Mouse (Mus musculus) hindbrain, embryonic 14.5 days (tissue): ENCODE measurements around the gene Apopt1. TPM values are rescaled to one million over a fixed set of nuclear protein-coding genes. Genes with fewer than 3 reads are reported as not detected.
A peak's percentile ranks its signal among the peaks of the same experiment; 100 is the strongest.

ENCODE experiments used
- ATAC-seq: fragments of 200-750 bp; cut with Nextera tagmentation; 2 replicates; pipeline ENCODE4 v1.8.0; 2017; ENCODE audit warnings: moderate number of reproducible peaks, mild to moderate bottlenecking, moderate TSS enrichment, moderate library complexity; ENCODE audit not compliant: low FRiP score
- DNase-seq: peaks from one replicate; pipeline ENCODE4 v3.0.0-alpha.2; 2015; ENCODE audit warnings: low spot score
- H3K27ac ChIP-seq: fragments of 300-500 bp; sonication (generic); 2 replicates; pipeline ENCODE4 v1.5.1; 2014; ENCODE audit warnings: mild to moderate bottlenecking, moderate library complexity
- H3K27me3 ChIP-seq: fragments of 300-500 bp; sonication (generic); 2 replicates; pipeline ENCODE4 v1.6.1; 2014; ENCODE audit warnings: mild to moderate bottlenecking, low read length, mixed read lengths; ENCODE audit not compliant: control insufficient read depth, insufficient read depth
- H3K36me3 ChIP-seq: fragments of 300-500 bp; sonication (generic); replicated peaks from 2 replicates; pipeline ENCODE4 v1.6.1; 2014; ENCODE audit not compliant: control insufficient read depth, insufficient read depth
- H3K4me1 ChIP-seq: fragments of 300-500 bp; sonication (generic); replicated peaks from 2 replicates; pipeline ENCODE4 v1.6.1; 2014; ENCODE audit warnings: antibody characterized with exemption, low read length, mixed read lengths; ENCODE audit not compliant: control insufficient read depth, insufficient read depth
- H3K4me2 ChIP-seq: fragments of 300-500 bp; sonication (generic); replicated peaks from 2 replicates; pipeline ENCODE4 v1.6.1; 2014; ENCODE audit warnings: mild to moderate bottlenecking, moderate library complexity
- H3K4me3 ChIP-seq: fragments of 300-500 bp; sonication (generic); replicated peaks from 2 replicates; pipeline ENCODE4 v1.5.1; 2014; ENCODE audit warnings: mild to moderate bottlenecking, low read length
- H3K9ac ChIP-seq: fragments of 300-500 bp; sonication (generic); 2 replicates; pipeline ENCODE4 v1.6.1; 2014
- H3K9me3 ChIP-seq: fragments of 300-500 bp; sonication (generic); 2 replicates; pipeline ENCODE4 v1.6.1; 2016; ENCODE audit warnings: low read length; ENCODE audit not compliant: control insufficient read depth
- WGBS: fragments of 180-500 bp; shearing (Covaris S2); extraction: QIAGEN DNeasy Blood & Tissue Kit; methylation state at CpG from one replicate; pipeline ENCODE4 v1.1.7; 2014; 5-methylcytosine and 5-hydroxymethylcytosine counted together
- polyA plus RNA-seq: library from polyadenylated mRNA; unstranded; fragments of >200 nt; fragmentation: Nextera tagmentation; extraction: Ambion mirVana; gene quantifications from 2 replicates; pipeline ENCODE4 v1.2.1, GENCODE M21; 2014

Apopt1 gene
- polyA plus RNA-seq, 1 experiment from 2014 or later: 61.4 TPM

- ATAC-seq (no peak), DNase-seq (no peak)
- Histone ChIP-seq H3K36me3 (no peaks in the 10 kb centered on the region; the same call in 1 of the 2 replicates), H3K9ac (no peak overlapping the region), H3K4me1 (peaks cover 34% of the 10 kb centered on the region), H3K4me3 (no peak overlapping the region), H3K4me2 (0 out of 2 replicates have a peak overlapping the region, but pooled peaks have one; percentile 2), H3K27me3 (no peaks in the 10 kb centered on the region), H3K27ac (peak overlapping the region; percentile 82), H3K9me3 (no peaks in the 10 kb centered on the region)
- 27% methylated on average over 2 of the region's 2 CpGs for WGBS
Observed at GRCm38 (mm10) chr12:111688069-111688428, 25.0 kb upstream of the Apopt1 start.

GRCm38 (mm10) chr12:111689426-111689825 lies 23.6 kb upstream of the Apopt1 start:
- Histone ChIP-seq H3K27ac (no peak overlapping the region), H3K9ac (no peak overlapping the region), H3K4me1 (peaks cover 47% of the 10 kb centered on the region), H3K4me2 (no peak overlapping the region), H3K9me3 (no peaks in the 10 kb centered on the region), H3K27me3 (no peaks in the 10 kb centered on the region), H3K4me3 (no peak overlapping the region), H3K36me3 (no peaks in the 10 kb centered on the region)
- WGBS: 84% methylated on average over 11 of the region's 11 CpGs
- ATAC-seq (no peak), DNase-seq (no peak)

GRCm38 (mm10) chr12:111691346-111691872 lies 21.7 kb upstream of the Apopt1 start:
- H3K4me1 ChIP-seq: peaks cover 63% of the 10 kb centered on the region
- peak; percentile 44 for ATAC-seq

GRCm38 (mm10) chr12:111692899-111693298 lies 20.2 kb upstream of the Apopt1 start:
- Histone ChIP-seq H3K9ac (no peak overlapping the region; the same call in 1 of the 2 replicates), H3K27ac (peak overlapping the region; percentile 86), H3K36me3 (no peaks in the 10 kb centered on the region), H3K4me3 (no peak overlapping the region), H3K4me1 (peaks cover 52% of the 10 kb centered on the region), H3K9me3 (no peaks in the 10 kb centered on the region), H3K27me3 (no peaks in the 10 kb centered on the region), H3K4me2 (no peak overlapping the region)
- ATAC-seq: no peak
- DNase-seq: no peak
- 58% methylated on average over 5 of the region's 5 CpGs for WGBS

More at GRCm38 (mm10) chr12:111691346-111691872, 21.7 kb upstream of the Apopt1 start:
- Histone ChIP-seq H3K27me3 (no peaks in the 10 kb centered on the region), H3K9me3 (no peaks in the 10 kb centered on the region), H3K27ac (peak overlapping the region; percentile 86), H3K9ac (no peak overlapping the region), H3K36me3 (no peaks in the 10 kb centered on the region), H3K4me3 (no peak overlapping the region), H3K4me2 (no peak overlapping the region)
- DNase-seq: no peak
- WGBS: 3% methylated on average over 5 of the region's 5 CpGs

GRCm38 (mm10) chr12:111693341-111694270 lies 19.5 kb upstream of the Apopt1 start:
- peak; percentile 66 for DNase-seq
- peak; percentile 81 for ATAC-seq
- peak overlapping the region; percentile 10 for H3K9ac ChIP-seq

GRCm38 (mm10) chr12:111694271-111694781 lies 18.7 kb upstream of the Apopt1 start:
- no peak overlapping the region for H3K4me3 ChIP-seq
- peak overlapping the region; percentile 26 for H3K4me2 ChIP-seq
- H3K36me3 ChIP-seq: no peaks in the 10 kb centered on the region
- DNase-seq (no peak), ATAC-seq (peak; percentile 33)
- WGBS: 3% methylated on average over 12 of the region's 12 CpGs
- H3K27ac ChIP-seq: peak overlapping the region; percentile 86
- H3K4me1 ChIP-seq: peaks cover 49% of the 10 kb centered on the region
- H3K27me3 ChIP-seq: no peaks in the 10 kb centered on the region
- no peaks in the 10 kb centered on the region for H3K9me3 ChIP-seq
- peak overlapping the region; percentile 25; the same call in 1 of the 2 replicates for H3K9ac ChIP-seq

More at GRCm38 (mm10) chr12:111693341-111694270, 19.5 kb upstream of the Apopt1 start:
- peak overlapping the region; percentile 86 for H3K27ac ChIP-seq
- H3K4me2 ChIP-seq: peak overlapping the region; percentile 26
- 10% methylated on average over 18 of the region's 18 CpGs for WGBS
- no peaks in the 10 kb centered on the region for H3K27me3 ChIP-seq
- H3K4me1 ChIP-seq: peaks cover 49% of the 10 kb centered on the region
- no peaks in the 10 kb centered on the region for H3K36me3 ChIP-seq
- H3K4me3 ChIP-seq: no peak overlapping the region
- no peaks in the 10 kb centered on the region for H3K9me3 ChIP-seq

GRCm38 (mm10) chr12:111694880-111695804 lies 17.9 kb upstream of the Apopt1 start:
- H3K4me3 ChIP-seq: no peak overlapping the region
- H3K4me2 ChIP-seq: peak overlapping the region; percentile 26
- H3K9ac ChIP-seq: peak overlapping the region; percentile 25; the same call in 1 of the 2 replicates
- no peak for DNase-seq
- H3K9me3 ChIP-seq: no peaks in the 10 kb centered on the region
- H3K36me3 ChIP-seq: no peaks in the 10 kb centered on the region
- H3K27me3 ChIP-seq: no peaks in the 10 kb centered on the region
- ATAC-seq: peak; percentile 55
- H3K4me1 ChIP-seq: peaks cover 45% of the 10 kb centered on the region
- H3K27ac ChIP-seq: peak overlapping the region; percentile 86
- WGBS: 26% methylated on average over 13 of the region's 13 CpGs

GRCm38 (mm10) chr12:111696239-111696638 lies 16.8 kb upstream of the Apopt1 start:
- peaks cover 39% of the 10 kb centered on the region for H3K4me1 ChIP-seq
- peak; percentile 84 for DNase-seq
- H3K27ac ChIP-seq: peak overlapping the region; percentile 86; the same call in 1 of the 2 replicates
- no peaks in the 10 kb centered on the region for H3K36me3 ChIP-seq
- no peak overlapping the region for H3K4me3 ChIP-seq
- H3K9me3 ChIP-seq: no peaks in the 10 kb centered on the region
- WGBS: 17% methylated on average over 6 of the region's 6 CpGs
- peak overlapping the region; percentile 34; the same call in 1 of the 2 replicates for H3K9ac ChIP-seq
- no peak overlapping the region for H3K4me2 ChIP-seq
- no peak for ATAC-seq
- H3K27me3 ChIP-seq: no peaks in the 10 kb centered on the region
